Mouse (Mus musculus): ENCODE results near the gene Mmp25. TPM values are rescaled to one million over a fixed set of nuclear protein-coding genes. Genes with fewer than 3 reads are reported as not detected.

The Mmp25 gene
- total RNA-seq (2023), result 1 to 10 TPM; 3.0 to 3.1 TPM

DNA sequence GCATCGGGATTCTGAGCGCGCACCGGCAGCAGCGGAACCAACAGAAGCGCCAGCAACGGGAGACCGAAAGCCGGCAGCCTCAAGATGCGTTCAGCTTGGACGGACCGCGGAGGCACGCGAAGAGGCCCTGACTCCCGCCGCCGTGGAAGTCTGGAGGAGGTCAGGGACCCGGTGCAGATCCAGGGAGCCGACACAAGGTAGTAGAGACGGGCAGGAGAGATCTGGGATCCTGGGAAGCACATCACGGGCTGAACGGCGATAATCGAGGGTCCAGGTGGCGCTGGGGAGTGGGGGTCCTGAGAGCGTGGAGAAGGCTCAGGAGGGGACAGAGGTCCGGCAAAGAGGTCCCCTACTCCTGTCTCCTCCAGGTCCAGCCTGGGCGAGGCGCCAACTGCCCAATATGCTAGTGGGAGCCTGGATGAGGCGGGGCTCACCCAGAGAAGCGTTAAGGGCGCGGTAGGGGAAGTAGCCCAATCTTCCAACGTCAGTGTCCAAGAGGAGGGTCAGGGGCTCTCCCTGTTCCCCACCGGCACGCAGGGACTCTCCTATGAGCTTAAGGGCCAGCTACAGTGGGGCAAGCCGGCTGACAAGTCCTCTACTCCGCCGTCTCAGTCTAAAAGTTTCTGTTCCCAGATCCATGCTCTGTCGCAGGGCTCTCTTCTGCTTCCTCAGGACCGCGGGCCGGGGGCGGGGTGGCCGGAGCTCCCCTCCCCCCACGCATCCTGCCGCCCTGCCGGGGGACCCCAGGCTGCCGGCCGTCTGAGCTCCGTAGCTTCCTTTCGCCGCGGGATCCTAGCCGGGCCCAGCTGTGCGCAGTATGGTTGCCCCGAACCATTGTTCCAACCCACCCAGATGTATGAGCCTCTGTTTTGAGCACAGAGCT lies at the start of gene Mmp25:
TSS of gene Mmp25 (minus strand) at position 665 of the 883 bp plus-strand sequence.

DNA sequence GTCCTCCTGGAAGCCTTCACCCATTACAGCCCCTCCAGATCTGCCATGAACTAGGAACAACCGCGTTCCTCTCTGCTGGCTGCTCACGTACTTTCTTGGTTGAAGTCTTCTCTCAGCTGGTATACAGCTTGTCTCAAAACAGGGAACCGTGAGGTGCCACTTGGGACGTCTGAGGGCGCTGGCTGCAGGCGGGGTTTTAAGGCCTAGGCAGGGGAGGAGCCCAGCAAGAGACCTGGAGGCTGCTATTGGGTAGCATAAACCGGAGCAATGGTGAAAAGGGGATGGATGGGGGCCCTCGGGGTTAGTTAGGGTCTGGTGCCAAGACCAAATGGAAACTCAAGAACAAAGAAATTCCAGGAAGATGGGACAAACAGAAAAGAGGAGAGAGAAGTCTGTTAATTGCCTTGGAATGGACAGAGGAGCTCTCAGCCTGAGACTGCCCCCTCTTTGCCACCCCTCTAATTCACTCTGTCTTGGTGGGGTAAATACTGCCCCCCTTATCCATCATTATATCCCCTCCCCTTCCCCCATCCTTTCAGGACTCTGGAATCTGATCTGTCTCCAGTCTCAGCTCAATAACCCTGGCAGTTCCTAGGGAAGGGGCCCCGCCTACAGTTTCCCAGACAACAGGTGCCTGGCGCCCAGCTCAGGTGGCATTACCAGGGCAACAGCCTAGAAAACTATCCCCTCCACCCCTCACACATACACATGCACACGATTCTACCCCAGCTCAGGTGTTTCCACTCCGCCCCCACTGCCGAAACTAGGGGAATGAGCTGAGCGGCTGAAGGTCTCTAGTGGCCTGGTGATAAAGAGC lies 39.0 kb upstream of the Mmp25 start, which contains the start of gene Cldn9:
TSS of gene Cldn9 (minus strand) at position 171 of the 817 bp plus-strand sequence.

DNA sequence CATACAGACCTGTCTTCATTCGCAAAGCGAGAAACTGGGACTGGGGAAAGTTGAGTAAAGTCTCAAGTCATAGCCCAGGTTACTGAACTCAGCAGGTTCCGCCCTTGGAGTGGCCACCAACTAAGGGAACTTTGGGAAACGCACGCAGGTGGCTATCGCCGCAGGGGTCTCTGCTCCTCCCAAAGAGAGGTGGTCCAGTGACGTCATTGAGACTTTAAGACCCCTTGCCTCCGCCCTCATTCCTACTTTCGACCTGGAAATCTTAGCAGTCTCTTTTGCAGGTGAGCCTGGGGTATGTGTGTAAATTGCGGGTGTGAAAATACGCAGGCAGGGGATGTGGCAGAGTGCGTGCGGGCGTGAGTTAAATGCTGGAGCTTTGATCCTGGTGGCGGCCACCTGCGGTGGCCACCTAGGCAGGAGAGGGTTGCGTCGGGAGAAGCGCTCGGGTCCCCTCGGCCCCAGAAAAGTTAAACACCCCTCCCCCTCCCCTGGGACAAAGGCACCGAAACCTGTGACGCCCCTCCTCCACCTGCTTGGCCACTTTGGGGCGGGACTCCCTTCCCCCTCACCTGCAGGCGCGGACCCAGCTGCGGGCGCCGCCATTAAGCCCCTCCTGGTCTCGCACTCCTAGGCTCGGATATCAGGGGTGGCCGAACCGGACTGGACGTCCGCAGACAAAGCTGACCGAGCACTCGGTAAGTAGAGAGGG lies 34.2 kb upstream of the Mmp25 start, which contains the start of gene Cldn6:
TSS of gene Cldn6 (plus strand) at position 123 of the 709 bp plus-strand sequence.

DNA sequence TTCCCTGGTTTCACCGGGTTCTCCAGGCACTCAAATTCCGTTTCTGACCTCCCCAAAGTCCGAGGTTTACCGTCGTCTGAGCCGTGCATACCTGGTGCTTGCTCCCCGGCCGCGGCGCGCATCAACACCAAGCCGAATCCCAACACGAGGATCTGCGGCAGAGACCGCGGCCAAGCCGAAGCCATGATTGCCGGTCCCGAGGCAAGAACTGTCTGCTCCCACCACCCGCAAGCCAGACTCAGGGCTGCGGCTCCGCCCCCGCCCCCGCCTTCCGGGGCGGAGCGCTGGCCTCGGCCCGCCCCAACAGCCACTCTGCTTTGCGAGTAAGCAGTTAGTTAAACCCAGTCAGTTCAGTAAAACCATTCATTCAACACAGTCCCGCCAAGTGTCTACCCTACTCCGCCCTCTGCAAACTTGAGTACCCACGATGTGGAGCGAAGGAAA lies 32.2 kb upstream of the Mmp25 start, which contains the start of gene Tnfrsf12a:
TSS of gene Tnfrsf12a (minus strand) at position 233 of the 444 bp plus-strand sequence.

DNA sequence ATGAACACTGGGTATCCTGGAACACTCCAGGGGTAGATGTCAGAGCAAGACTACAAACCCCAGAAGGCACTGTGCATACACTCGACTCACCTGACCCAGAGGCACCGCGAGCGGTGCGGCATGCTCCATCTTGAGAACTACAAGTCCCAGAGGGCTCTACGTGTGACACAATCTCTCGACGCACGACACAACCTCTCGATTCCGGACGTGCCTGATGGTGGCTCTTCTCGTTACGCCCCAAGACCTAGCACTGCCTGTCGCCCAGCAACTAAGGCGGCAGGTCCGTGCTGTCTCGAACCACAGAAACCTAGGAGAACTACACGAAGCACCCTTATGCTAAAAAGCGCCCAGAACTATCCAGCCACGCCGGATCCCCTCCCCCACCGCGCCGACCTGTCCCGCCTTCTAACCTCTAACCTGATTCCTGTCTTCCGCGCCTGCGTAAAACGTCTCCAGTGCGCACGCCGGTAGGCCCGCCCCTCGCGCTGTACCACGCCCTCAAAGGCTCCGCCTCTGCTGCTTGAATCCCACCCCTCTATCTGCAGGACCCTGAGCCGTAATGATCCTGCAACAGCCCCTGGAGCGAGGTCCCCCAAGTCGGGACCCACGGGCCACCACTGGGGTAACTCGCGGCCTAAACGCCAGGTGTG lies 28.5 kb upstream of the Mmp25 start, which contains the start of the genes Hcfc1r1 and Thoc6:
TSS of gene Hcfc1r1 (plus strand) at position 173 of the 650 bp plus-strand sequence.
TSS of gene Thoc6 (minus strand) at position 459 of the 650 bp plus-strand sequence.

DNA sequence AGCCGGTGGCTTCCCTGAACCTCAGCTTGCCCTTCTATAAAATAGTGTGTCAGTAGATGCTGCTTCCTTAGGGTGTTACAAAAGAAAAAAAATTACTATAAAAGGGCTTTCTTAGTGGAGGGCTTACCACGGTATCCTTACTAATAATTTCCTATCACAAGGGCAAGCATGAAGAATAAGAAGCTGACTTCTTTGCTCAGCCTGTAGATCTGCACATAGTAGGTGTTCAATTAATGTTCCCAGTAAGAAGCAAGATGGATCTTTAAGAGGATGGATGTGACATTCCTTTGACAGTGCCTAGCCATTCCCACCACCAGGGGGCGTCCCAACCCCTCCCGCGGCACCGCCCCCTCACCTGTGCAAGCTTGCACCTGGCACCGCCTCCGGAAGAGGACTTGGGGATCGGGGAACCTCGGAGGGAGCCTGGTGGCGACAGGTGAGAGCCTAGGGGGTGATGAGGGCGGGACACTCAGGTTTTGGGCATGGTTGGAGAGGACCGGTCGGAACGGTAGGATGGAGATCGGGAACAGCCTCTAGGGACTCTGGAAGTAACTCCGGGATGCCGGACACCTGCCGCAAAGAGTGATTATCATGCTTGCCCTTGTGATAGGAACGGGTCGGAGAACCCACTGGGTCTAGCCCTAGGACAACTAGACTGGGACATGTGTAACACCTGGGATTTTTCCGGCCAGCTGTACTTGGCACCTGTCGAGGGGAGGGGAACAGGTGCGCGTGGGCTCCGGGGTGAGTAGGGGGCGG lies 15.2 kb upstream of the Mmp25 start, which contains the start of gene Bicdl2:
TSS of gene Bicdl2 (plus strand) at position 390 of the 759 bp plus-strand sequence.

DNA sequence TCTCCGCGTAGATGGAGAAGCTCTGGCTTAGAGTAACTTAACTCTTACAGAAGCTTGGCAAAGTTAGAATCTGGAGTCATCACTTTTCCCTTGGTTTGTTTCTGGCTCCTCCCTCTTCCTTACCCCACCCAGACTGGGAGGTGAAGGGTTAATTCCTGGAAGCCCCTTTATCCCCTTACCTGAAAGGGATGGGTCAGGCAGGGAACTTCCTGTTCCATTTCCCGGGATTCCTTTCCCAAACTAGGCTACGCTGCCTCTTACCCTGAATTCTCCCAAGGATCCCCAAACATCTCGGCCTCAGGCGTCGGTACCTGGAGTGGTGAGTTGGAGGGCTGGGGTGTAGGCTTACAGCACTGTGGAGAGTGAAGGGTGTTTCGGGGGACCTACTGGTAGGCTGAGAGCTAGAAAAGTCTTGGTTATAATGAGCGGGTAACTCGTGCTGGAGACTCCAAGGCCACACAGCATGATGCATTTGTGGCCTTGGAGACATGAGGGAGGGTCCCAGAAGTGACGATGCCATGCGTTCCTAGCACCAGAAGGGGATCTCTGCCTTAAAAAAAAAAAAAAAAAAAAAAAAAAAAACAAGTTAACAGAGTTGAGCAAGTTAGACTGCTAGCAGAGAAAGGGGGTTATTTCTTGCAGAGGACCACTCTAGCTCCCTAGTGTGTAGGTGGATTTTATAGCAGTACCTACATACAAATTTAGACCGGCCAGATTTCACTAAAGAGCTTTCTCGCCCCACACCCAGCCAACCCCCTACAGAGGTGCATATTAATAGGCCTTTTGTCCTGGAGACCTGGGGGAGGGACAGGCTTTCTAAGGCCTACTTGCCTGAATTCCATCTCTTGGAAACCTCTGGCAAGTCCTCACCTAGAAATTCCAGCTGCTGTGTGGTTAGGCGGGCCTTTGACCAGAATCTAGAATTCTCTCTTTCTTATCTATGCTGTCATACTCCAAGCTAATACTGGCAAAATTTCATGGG lies 44.1 kb downstream of the Mmp25 start, which contains the start of gene Zscan10:
TSS of gene Zscan10 (plus strand) at position 216 of the 982 bp plus-strand sequence.

DNA sequence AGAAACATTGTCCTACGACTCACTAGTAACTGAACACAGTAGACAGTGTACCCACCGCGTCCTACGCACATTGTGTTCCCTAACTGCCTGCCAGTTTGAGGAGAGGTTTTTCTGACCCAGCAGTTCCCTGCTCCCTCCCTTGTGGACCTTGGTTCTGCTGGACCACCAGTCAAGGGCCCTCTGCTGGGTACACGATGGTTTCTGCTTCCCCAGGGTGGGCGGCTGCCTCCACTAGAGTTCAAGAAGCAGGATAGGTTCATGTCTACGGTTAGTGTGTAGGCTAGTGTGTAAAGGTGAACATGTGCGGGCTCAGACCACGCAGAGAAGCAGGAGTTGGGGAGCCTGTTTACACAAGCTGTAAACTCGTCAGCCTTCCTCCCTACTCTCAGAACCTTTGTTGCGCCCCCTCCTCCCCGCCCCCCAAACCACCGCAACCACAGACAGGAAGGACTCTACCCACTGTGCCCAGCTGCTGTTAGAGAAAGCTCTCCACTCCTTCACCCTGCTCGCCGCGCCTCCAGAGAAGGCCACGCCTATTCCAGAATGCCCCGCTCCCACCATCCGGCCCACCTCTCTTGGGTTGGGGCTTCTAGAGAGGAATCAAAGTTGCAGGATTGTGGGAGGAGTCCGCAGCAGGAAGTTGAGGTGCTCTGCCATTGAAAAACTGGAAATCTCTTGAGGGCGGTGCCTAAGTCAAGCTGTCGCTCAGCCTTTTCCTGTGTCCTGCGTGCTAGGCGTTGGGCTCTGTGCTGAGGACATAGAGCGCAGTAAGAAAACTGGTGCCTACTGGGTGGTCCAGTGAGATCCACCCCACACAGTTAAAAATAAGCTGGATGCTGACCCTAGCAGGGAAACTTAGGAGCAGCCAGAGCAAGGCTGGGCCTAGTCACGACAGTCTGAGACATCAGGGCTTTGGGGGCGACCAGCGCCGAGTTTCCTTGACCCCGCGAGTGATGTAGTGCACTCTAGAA lies 46.2 kb downstream of the Mmp25 start, which contains the start of gene Zfp13:
TSS of gene Zfp13 (minus strand) at position 906 of the 971 bp plus-strand sequence.

Other genes starting within 250 kb of the Mmp25 start
- gene Vmn2r117, start 165.6 kb downstream of the Mmp25 start, total RNA-seq (2023), result not detected
- gene Zfp213, start 81.0 kb downstream of the Mmp25 start, total RNA-seq (2023), result 1 to 10 TPM; 3.9 TPM
- not detected for gene Zfp13, start 45.8 kb downstream of the Mmp25 start, total RNA-seq (2023)
- not detected for gene Zscan10, start 44.4 kb downstream of the Mmp25 start, total RNA-seq (2023)
- gene Bicdl2, start 15.2 kb upstream of the Mmp25 start, total RNA-seq (2023), result not detected
- 10 to 100 TPM; 53.4 to 61.5 TPM for gene Hcfc1r1, start 28.3 kb upstream of the Mmp25 start, total RNA-seq (2023)
- 10 to 100 TPM; 17.4 to 24.2 TPM for gene Thoc6, start 28.6 kb upstream of the Mmp25 start, total RNA-seq (2023)
- 10 to 100 TPM; 20.6 to 32.5 TPM for gene Tnfrsf12a, start 32.2 kb upstream of the Mmp25 start, total RNA-seq (2023)
- gene Cldn6, start 34.0 kb upstream of the Mmp25 start, total RNA-seq (2023), result not detected
- not detected for gene Cldn9, start 38.7 kb upstream of the Mmp25 start, total RNA-seq (2023)
- not detected for gene 1520401A03Rik, start 77.5 kb upstream of the Mmp25 start, total RNA-seq (2023)
- gene Pkmyt1, start 81.1 kb upstream of the Mmp25 start, total RNA-seq (2023), result 1 to 10 TPM; 3.3 to 3.7 TPM
- gene Paqr4, start 95.6 kb upstream of the Mmp25 start, total RNA-seq (2023), result 1 to 10 TPM; 2.3 to 3.2 TPM
- not detected for gene Kremen2, start 100.6 kb upstream of the Mmp25 start, total RNA-seq (2023)
- gene Flywch1, start 126.3 kb upstream of the Mmp25 start, total RNA-seq (2023), result 10 to 100 TPM; 12.9 to 14.0 TPM
- gene Flywch2, start 140.8 kb upstream of the Mmp25 start, total RNA-seq (2023), result not detected
- gene Srrm2, start 145.3 kb upstream of the Mmp25 start, total RNA-seq (2023), result 100 to 1,000 TPM; 847 to 887 TPM
- 100 to 1,000 TPM; 156 to 174 TPM for gene Elob, start 183.9 kb upstream of the Mmp25 start, total RNA-seq (2023)
- not detected for gene Prss33, start 190.8 kb upstream of the Mmp25 start, total RNA-seq (2023)
- gene Prss32, start 198.6 kb upstream of the Mmp25 start, total RNA-seq (2023), result not detected
- not detected for gene Prss41, start 198.9 kb upstream of the Mmp25 start, total RNA-seq (2023)
- not detected for gene Prss21, start 222.8 kb upstream of the Mmp25 start, total RNA-seq (2023)
- gene Dcpp1, start 235.6 kb upstream of the Mmp25 start, total RNA-seq (2023), result not detected
- gene Dcpp2, start 235.6 kb upstream of the Mmp25 start, total RNA-seq (2023), result not detected